Mouse (Mus musculus) G1E-ER4 (cell line): ENCODE measurements at regions not wholly inside any gene's neighbourhood (a gene's known extent, or its start where the extent isn't known, plus 50 kb on each side); places are given as distances from the start of the nearest gene placed in this dataset.

ENCODE experiments used
- GATA1 ChIP-seq: IDR thresholded peaks from one replicate; pipeline ENCODE4 v1.8.0; 2012; ENCODE audit warnings: low read length, inconsistent platforms

- TF ChIP-seq GATA1 = no peak
Measured at GRCm38 (mm10) chr2:45512852-45513251, 395.7 kb upstream of the Zeb2 start.

GRCm38 (mm10) chr2:45511791-45512190, 394.6 kb upstream of the Zeb2 start:
- TF ChIP-seq GATA1 = no peak

- no peak for TF ChIP-seq GATA1
Measured at GRCm38 (mm10) chr2:45504468-45504867, 387.3 kb upstream of the Zeb2 start.

GRCm38 (mm10) chr2:45493656-45494055, 376.5 kb upstream of the Zeb2 start:
- TF ChIP-seq GATA1 = no peak

GRCm38 (mm10) chr2:45486530-45486929, 369.3 kb upstream of the Zeb2 start:
- no peak for TF ChIP-seq GATA1

- TF ChIP-seq GATA1 = no peak
Measured at GRCm38 (mm10) chr2:45485477-45485876, 368.3 kb upstream of the Zeb2 start.

GRCm38 (mm10) chr2:45480671-45481070, 363.5 kb upstream of the Zeb2 start:
- no peak for TF ChIP-seq GATA1

GRCm38 (mm10) chr2:45475996-45476395, 358.8 kb upstream of the Zeb2 start:
- no peak for TF ChIP-seq GATA1

GRCm38 (mm10) chr2:45464306-45464705, 347.1 kb upstream of the Zeb2 start:
- no peak for TF ChIP-seq GATA1

GRCm38 (mm10) chr2:45459410-45459809, 342.2 kb upstream of the Zeb2 start:
- TF ChIP-seq GATA1 = no peak

GRCm38 (mm10) chr2:45454811-45455210, 337.6 kb upstream of the Zeb2 start:
- TF ChIP-seq GATA1 = no peak

- no peak for TF ChIP-seq GATA1
Measured at GRCm38 (mm10) chr2:45439146-45439545, 322.0 kb upstream of the Zeb2 start.

GRCm38 (mm10) chr2:45438739-45439138, 321.5 kb upstream of the Zeb2 start:
- TF ChIP-seq GATA1 = no peak

- TF ChIP-seq GATA1 = no peak
Measured at GRCm38 (mm10) chr2:45435261-45435980, 318.2 kb upstream of the Zeb2 start.

- no peak for TF ChIP-seq GATA1
Measured at GRCm38 (mm10) chr2:45434789-45435188, 317.6 kb upstream of the Zeb2 start.

GRCm38 (mm10) chr2:45434169-45434568, 317.0 kb upstream of the Zeb2 start:
- TF ChIP-seq GATA1 = no peak

- TF ChIP-seq GATA1 = no peak
Measured at GRCm38 (mm10) chr2:45431366-45431765, 314.2 kb upstream of the Zeb2 start.

GRCm38 (mm10) chr2:45421774-45422173, 304.6 kb upstream of the Zeb2 start:
- no peak for TF ChIP-seq GATA1
